Mouse (Mus musculus): Measurements from ENCODE around the gene Cdhr4.

Cdhr4 gene

DNA sequence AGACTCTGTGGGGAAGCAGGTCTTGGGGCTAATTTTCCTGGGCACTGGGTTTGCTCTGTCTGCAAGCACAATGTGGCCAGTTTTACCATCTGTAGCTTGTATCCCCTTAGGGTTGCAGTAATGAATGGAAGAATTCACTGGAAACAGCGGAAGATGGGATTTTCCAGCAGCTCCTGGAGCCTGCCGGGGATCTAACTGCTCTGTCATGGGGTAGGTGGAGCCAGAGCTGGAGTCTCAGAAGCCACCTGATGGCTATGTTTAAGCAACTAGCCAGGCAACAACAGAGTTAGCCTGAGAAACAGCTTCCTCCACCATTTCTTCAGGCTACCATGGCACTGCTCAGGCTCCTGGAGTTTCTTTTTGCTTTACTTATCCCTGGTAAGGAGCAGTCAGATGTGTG, at the start of gene Cdhr4:
Cdhr4 (plus strand) TSS at position 301 of the 400 bp plus-strand sequence.
- no peak for DNase-seq (ENCODE audit: low spot score in 2 of 2)

DNA sequence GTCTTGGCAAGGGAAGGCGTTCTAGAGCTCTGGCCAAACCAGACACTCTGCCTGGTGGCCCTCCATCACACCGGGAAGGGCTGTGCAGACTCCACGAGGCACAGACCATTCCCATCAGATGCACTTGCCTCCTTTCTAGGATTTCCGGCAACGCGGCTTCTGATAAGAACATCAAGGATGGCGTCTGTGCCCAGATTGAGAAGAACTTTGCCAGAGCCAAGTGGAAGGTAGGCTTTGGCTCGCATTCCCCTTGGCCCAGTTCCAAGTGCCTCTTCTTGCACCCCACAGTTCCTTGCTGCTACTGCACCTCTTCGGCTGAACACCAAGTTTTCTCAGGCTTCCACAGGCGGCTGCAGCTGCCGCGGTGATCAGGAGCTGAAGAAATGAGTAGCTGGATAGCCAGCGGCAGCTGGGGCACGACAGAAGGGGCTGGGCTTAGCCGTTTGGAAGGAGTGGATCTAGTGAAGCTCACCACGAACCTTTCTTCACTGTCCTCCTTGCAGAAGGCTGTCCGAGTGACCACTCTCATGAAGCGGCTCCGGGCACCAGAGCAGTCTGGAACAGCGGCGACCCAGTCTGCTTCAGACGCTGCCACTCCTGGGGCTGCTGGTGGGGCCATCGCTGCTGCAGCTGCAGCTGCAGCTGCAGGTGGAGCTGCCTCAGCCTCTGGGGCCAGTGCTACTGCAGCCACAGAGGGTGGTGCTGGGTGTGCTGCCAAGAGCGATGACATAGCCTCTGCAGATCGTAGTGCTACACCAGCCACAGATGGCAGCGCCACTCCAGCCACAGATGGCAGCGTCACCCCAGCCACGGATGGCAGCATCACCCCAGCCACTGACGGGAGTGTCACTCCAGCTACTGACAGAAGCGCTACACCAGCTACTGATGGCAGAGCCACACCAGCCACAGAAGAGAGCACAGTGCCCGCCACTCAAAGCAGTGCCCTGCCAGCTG, 44.8 kb upstream of the Cdhr4 start:
- no peak for DNase-seq (ENCODE audit: low spot score in 2 of 2)

DNA sequence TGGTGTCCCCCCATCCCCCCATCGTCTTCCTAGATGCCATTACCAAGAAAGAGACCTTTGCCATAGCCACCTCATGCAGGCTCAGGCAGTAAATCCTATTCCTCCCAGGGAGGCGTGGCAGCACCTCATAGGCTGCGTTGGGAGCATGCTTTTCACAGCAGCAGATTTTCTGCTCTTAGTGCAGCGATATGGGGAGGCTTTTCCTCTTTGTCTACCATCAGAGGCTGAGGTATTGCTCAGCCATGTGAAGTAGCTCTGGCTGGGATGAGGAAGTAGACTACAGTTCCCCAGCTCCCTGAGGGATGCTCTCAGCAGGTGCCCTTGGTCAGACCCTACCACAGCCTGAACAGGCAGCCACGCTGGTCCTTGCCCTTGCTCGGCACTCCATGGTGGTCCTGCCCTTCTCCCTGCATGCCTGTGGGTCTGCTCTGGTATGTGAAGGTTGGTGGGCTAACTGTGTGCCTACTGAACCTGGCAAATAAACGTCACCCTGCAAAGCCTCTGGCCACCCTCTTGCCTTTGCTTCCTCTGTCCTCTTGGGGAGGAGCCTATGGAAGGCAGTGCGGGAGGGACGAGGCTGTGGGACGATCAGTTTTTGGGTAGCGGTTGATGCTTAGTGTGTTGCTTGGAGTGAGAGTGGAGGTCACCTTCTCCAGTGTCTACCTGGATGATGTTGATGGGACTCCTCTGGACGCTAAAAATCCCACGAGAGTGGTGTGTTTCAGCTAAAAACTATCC, 42.9 kb upstream of the Cdhr4 start:
- DNase-seq (ENCODE audit: low spot score in 2 of 2) = no peak

DNA sequence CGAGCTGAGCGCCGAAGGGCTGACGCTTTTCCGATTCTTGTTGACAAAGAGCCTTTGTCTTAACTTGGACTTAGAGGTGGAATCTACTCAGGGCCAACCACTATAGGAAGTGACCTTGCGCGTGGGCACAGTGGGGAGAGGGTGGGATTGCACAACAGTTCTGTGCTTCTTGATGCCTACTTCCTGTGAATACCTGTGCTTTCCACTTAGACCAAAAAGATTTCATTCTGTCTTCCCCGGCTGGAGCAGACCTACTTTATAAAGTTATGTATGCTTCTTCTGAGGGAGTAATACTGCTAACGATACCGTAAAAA, 42.4 kb upstream of the Cdhr4 start, which contains the start of gene Traip:
Traip (plus strand) TSS at position 215 of the 314 bp plus-strand sequence.
- no peak for DNase-seq (ENCODE audit: low spot score in 2 of 2)

DNA sequence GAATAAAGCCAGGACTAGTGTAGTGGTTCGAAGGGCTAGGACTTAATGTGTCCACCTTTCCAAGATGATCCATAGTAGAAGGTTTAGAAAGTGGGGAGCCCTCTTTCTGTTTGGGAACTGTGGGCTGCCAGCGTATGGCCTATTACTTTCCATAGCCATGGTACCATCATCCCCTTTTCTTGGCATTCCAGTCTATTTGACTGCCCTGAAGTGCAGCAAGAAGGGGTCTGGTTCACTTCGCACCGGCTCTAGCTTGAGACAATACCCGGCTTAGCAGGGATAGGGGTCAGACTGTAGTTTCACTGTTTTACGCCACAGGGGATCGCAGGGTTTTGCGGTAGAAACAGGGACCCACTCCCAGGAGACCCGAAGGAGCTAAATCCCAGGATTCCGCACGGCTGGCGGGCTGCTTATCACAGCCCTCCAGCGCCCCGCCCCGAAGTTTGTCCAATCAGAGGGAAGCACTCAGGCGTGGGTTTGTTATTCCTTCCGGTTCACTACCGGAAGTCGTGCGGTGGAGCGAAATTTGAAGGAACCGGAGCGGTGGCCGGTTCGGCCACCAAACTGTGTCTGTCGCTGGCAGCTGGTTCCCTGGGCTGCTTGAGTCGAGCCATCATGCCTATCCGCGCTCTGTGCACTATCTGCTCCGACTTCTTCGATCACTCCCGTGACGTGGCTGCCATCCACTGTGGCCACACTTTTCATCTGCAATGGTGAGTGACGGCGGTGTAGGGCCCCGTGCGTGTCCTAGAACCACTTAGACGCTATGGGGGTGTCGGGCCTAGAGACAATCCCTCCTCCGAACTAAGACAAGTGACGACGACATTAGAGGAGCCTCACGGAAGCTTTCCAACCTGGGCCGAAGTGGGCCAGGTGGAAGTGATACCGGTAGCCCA, 41.6 kb upstream of the Cdhr4 start:
- DNase-seq (ENCODE audit: low spot score in 2 of 2) = peak; percentile 75 to 86

DNA sequence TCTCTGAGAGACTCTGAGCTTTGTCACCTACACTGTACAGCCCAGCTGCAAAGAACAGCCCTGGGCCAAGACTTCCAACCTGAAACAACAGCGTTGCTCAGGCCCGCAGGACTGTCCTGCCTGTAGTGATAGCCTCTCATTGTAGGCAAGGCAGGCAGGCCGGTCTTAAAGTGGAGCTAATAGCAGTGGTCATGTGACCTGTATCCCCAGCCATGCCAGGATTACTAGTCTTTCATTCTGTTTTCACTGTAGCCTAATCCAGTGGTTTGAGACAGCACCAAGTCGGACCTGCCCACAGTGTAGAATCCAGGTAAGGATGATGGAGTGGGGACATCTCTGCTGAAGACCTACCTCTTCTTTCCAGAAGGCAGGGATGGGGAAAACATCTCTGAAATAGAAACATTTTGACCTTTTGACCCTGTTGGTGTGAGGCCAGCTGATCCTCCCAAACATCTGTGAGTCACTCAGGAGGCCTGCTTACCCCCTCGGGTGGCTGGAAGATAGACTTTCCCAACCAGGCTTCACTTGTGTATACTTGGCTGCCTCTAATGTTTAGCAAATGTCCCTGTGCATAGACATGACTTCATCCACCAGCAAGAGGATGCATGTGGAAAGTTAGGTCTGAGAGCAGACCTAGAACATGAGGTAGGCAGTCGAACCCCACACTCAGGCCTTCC, 36.5 kb upstream of the Cdhr4 start:
- DNase-seq (ENCODE audit: low spot score in 2 of 2) = no peak

DNA sequence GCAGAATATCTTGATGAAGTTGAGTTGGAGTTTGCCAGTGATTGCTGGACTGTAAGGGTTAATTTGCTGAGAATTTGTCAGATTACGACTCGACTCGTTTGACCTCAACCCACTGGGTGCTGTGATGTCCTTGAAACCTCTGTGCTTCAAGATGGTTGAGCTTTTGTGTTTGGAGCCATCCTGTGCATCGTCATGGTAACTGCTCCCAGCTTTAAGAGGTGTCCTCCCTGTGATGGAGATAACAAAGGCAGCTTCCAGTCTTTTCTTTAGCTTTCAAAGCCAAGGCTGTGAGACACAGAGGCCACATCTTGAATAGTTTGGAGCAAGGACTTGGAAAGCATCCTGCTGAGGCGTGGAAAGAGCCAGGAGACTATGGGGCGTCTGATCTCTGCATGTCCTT, 35.2 kb upstream of the Cdhr4 start:
- no peak for DNase-seq (ENCODE audit: low spot score in 2 of 2)

DNA sequence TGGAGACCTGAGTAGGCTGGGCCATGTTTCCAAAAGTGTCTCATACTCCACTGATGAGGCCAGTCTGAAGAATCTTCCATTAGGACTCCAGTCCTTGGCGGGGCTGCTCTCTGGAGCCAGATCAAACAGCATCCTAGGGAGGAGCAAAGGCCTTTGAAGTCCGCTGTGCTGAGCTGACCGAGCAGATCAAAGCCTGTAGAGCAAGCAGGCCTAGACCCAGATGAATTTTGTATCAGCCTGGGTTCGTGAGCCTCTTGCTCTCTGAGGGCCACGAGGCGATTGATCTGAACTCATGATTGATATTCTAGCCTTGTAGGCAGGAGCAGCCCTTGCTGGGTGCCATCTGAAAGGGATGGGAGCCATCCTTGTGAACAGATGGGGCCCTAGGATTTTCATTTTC, 32.4 kb upstream of the Cdhr4 start:
- DNase-seq (ENCODE audit: low spot score in 2 of 2) = no peak

DNA sequence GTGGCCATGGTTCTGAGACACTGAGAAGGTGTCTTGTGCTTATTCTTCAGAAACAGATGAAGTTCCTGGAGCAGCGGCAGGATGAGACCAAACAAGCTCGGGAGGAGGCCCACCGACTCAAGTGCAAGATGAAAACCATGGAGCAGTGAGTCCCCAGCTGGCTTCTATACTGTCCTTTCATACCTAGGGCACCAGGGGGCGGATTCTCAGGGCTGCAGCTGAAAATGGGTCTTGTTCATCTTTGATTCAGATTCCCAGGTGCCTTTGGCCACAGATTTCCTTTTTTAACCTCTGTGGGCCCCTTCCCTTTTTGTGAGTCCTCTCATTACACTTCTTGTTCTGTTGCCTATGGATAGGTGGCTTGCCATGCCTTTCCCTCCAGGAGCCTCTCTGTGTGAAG, 31.4 kb upstream of the Cdhr4 start:
- DNase-seq (ENCODE audit: low spot score in 2 of 2) = no peak

DNA sequence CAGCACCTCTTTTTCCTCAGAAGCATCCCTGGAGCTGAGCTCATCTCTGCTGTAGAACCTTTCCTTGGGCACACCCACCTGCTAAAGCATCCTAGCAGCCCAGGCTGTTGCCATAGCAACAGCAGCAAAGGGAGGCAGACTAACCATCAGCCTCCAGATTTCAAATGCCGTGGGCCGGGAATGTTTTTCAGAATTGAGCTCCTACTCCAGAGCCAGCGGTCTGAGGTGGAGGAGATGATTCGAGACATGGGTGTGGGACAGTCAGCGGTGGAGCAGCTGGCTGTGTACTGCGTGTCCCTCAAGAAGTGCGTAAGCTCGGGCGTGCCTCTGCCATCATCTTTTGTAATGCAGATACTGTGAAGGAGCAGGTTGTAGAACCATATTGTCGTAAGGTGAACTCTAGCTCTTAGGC, 30.9 kb upstream of the Cdhr4 start:
- peak; percentile 52 to 73 for DNase-seq (ENCODE audit: low spot score in 2 of 2)

DNA sequence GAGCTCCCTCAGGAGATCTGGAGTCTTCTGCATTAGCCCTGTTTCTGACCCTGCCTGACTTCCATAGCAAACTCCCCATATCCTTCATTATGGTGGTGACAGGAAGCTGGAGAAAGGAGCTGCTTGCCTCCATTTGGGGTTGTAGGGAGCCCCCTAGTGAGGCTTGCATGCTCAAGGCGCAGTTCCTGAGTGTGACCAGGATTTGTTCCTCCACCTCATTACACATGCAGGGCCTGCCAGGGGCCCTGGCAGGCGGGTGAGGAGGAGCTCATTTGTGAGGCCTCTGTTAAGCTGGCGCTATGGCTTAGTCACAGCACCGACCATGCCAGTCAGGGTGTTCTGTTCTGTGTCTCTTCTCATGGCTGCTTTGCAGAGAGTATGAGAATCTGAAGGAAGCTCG, 30.4 kb upstream of the Cdhr4 start:
- DNase-seq (ENCODE audit: low spot score in 2 of 2) = peak in 1 of 2 experiments; percentile 52

DNA sequence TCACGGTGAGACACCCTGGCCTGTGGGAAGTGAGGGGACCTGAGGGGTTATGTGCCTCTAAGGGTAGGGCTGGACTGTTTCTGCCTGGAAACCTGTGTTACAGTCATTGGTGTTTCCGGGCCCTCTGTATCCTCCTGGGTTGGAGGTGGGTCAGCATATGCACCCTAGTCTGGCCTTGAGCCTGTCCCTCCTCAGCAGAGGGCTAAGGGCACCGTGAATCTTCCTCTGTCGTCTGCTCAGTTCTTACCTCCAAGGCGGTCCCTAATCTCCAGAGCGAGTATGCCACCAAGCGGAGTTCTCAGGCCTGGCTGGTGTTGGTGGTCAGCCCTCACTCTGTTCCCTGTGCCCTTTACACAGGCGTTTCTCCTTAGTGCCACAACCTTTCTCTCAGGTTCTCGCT, 29.4 kb upstream of the Cdhr4 start:
- DNase-seq (ENCODE audit: low spot score in 2 of 2) = no peak

DNA sequence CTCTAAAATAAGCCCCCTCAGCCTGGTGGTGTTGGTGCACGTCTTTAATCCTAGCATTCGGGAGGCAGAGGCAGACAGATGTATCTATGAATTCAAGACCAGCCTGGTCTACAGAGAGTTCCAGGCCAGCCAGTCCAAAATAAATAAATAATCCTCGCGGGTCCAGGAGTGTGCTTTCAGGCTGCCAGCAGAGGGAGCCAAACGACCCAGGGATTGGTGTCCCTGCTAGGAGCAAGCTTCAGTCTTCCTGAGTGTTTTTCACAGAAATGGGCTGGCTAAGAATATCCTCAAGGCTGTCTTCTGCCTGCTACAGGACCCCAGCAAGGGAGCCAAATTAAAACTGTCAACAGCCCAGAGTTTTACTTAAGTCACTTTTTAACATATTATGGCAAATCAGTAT, 28.6 kb upstream of the Cdhr4 start:
- peak in 1 of 2 experiments; percentile 73 for DNase-seq (ENCODE audit: low spot score in 2 of 2)

DNA sequence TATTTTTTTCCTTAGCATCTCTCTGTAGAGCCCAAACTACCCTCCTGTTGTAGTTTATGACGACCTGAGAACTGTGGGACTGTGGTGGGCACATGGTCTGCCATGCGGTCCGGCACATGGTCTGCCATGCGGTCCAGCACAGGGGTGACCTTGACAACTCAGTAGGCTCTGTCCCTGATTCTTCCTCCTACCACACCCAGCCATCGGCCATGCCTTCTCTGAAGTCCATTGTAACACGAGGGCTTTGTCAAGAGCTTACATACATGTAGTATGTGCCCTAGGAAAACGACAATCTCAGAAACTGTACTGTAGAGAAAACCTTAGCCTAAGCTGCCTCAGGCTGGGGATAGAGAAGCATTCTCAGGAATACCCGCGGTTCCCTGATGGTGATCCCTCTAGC, 27.6 kb upstream of the Cdhr4 start:
- DNase-seq (ENCODE audit: low spot score in 2 of 2) = no peak

DNA sequence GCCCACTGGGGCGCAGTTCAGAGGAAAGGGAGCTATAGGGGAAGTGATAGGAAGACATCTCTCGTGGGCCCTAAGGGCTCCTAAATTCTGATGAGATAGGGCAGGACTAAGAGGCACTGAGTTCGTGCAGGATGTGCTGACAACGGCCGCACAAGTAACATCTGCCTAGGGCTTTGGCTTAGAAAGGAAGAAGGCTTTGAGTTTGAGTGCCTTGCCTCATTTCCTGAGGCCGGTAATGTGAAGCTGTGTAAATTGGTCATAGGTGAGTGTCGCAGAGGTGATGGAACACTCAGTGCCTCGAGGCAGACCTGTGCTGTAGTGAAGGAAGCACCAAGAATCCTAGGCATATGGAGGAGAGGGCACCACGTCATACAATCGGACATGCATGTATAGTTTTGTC, 25.6 kb upstream of the Cdhr4 start:
- no peak for DNase-seq (ENCODE audit: low spot score in 2 of 2)

DNA sequence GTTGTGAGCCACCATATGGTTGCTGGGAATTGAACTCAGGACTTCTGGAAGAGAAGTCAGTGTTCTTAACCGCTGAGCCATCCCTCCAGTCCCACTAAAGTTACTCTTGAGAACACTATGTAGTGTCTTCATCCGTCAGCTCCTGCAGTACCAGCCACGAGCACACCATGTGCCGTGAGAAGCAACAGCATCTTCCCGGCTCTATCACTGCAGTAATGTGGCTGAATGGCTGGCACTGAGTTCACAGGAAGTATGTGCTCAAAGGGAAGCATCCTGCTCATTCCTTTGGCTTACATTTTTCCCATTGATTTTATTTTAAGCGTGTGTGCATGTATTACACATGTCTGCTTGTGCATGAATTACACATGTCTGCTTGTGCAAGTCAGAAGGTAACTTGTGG, 24.9 kb upstream of the Cdhr4 start:
- DNase-seq (ENCODE audit: low spot score in 2 of 2) = no peak

DNA sequence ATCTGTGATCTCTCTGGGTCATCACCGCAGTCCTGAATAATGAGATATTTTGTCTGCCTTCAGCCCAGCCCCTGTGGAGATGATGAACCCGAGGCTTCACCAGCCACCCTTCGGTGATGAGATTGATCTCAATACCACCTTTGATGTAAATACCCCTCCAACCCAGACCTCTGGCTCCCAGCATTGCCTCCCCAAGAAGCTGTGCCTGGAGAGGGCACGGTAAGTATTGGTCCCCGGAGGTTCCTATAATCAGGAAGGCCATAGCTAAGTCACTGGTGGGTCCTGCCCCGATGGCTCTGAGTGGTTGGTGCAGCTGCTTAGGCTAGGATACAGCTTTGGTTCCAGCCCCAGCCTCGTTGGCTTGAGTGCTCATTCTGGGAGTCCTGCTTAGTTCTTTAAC, 23.8 kb upstream of the Cdhr4 start:
- DNase-seq (ENCODE audit: low spot score in 2 of 2) = no peak

DNA sequence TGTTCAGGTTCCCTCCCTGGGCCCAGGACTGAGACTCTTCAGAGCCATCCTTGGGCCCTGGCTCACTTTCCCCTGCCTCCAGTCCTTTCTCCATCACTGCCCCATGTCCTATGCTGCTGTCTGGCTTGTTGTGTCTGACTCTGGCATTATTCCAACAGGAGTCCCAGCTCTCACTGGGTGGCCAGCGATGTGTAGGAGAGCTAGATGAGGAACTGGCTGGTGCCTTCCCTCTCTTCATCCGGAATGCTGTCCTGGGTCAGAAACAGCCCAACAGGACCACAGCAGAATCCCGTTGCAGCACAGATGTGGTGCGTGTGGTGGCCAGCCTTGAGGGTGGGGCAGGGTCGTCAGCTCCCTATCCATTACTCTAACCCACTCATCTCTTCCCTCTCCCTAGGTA, 22.0 kb upstream of the Cdhr4 start:
- DNase-seq (ENCODE audit: low spot score in 2 of 2) = no peak

DNA sequence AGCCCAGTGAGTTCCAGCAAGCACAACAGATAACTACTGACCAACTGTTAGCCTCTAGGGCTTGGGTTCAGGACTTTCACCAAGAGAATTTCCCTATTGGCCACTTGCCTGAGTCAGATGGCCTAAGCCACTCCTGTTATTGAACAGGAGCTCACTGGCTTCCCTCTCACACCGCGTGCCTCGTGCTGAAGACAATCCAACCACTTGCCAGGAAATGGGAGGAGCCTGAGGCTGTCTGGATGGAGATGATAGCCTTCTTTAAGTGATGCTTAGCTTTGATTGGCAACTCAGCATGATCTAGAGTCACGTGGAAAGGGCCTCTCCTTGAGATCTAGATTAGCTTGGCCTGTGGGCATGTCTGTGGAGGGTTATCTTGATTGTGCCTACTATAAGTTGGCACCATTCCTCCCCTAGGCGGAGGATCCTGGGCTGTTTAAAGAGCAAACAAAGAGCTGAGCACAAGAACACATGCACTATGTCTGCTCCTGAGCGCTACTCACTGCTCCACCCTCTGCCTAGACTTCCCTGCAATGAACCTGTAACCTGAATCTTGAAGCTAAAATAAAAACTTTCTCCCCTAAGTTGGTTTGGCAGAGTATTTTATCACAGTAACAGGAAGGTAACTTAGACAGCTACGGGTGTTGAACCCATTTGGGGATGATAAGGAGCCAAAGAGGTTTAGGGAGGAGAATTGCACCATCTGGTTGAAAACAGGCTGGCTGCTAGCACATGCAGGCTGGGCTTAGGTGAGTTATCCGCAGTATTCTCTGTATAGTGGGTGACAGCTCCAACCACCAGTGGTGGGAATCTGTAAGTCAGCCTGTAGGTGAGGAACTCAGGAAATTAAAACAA, 20.4 kb upstream of the Cdhr4 start:
- DNase-seq (ENCODE audit: low spot score in 2 of 2) = no peak

DNA sequence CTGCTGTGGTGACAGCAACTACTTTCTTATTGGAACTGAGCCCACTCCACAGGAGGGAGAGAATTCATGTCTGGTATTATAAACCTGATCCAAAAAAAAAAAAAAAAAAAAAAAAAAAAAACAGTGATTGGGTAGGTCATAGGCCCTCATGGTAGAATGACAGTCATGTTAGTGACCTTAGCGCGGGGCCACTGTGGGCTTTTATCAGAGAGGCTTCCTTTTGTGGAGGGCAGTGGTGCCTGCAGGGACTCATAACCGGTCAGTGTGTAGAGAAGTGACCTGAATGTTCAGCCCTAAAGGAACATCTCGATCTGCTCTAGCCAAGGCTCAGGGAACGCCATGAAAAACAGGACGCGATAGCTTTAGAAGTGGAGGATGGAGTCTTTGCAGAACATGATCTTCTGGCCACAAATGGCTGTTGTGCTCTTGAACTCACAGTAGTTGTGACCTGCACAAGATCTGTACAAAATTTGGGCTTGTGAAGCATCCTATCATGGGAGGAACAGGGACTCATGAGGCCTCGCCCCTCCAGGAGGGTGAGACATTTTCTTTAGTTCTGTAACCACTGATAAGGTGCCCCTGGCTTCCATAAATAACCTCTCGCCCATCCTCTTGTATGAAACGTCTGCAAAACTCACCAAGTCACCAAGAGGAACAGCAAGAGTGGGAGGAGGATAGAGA, 17.7 kb upstream of the Cdhr4 start:
- DNase-seq (ENCODE audit: low spot score in 2 of 2) = no peak
